Mouse (Mus musculus): ENCODE measurements around the gene Jak3.

DNA sequence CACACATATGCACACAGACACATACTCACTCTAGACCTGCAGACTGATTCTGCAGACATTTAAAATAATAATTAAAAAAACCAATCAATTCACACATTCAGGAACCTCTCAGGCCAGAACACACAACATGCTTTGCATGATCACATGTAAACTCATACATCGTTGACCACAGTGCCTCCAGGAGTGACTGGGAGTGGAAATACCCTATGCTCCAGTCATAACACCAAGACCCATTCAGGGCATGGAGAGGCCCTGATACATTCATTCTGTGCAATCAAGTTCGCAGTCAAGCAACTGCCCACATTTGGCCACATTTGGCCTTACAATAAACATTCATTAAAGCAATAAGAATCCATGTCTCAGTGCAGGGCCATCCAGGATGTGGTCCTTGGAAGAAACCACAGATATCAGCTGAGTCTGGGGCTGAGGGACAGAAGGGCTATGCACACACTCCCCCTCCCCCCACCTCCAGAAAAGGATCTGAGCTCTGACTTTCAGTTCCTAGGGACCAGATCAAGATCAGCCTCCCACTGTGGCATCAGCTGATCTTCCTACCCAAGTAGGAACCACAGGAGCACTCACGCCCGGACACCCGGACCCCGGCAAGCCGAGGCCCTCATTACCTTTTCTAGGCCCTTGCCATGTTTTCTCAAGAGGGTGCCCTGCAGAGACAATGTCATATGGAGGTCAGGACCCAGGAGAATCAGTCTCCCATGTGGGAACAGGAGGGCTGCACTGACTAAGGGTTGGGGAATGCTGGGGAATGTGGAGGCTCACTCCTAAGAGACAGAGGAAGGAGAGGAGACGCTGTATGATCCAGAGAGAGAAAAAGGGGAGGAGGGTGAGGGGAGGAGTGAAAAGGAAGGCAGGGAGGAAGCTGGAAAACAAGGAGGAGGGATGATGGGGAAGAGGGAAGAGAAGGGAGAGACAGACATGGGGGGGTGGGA lies 38.7 kb upstream of the Jak3 start:
- no peak for TF ChIP-seq POLR2A (IDR thresholded peaks at IDR 0.05; ENCODE audit: insufficient read length, low read depth)
- no peak for TF ChIP-seq MAX (IDR thresholded peaks at IDR 0.05; ENCODE audit: low read depth)
- TF ChIP-seq USF1 (IDR thresholded peaks at IDR 0.05; ENCODE audit: low read depth), result no peak
- no peak for TF ChIP-seq E2F4 (IDR thresholded peaks at IDR 0.05; ENCODE audit: insufficient read depth)
- TF ChIP-seq POLR2AphosphoS2 (IDR thresholded peaks at IDR 0.05; ENCODE audit: insufficient read length, low read depth), result no peak
- TF ChIP-seq MYOD1 (IDR thresholded peaks at IDR 0.05; ENCODE audit: control insufficient read depth in 1 of 3, insufficient read length in 2 of 3, low read depth in 2 of 3), result no peak

Measured in myocyte (in vitro differentiated cells).